Mouse (Mus musculus) myocyte (in vitro differentiated cells): ENCODE measurements around the gene Gstt4.

Source experiments
- E2F4 ChIP-seq: IDR thresholded peaks from one replicate; pipeline ENCODE4 v1.6.1; 2011; ENCODE audit warnings: mild to moderate bottlenecking, control low read depth, moderate library complexity; ENCODE audit not compliant: insufficient read depth
- POLR2A ChIP-seq: IDR thresholded peaks from one replicate; pipeline ENCODE4 v1.6.1; 2011; ENCODE audit warnings: low read depth, mild to moderate bottlenecking, control low read depth, moderate library complexity; ENCODE audit not compliant: insufficient read length
- USF1 ChIP-seq: IDR thresholded peaks from one replicate; pipeline ENCODE4 v1.6.1; 2011; ENCODE audit warnings: low read depth, mild to moderate bottlenecking, control low read depth, moderate library complexity

- no peak for TF ChIP-seq USF1
- no peak for TF ChIP-seq E2F4
- no peak for TF ChIP-seq POLR2A
Observed at GRCm38 (mm10) chr10:75779206-75780174, 42.9 kb downstream of the Gstt4 start.
